Mouse (Mus musculus) bone marrow, adult 2 months (tissue): ENCODE measurements around the gene Mri1.

Source experiments
- CTCF ChIP-seq: fragments of 200-500 bp; IDR thresholded peaks from 2 replicates; pipeline ENCODE4 v1.5.1; 2011; ENCODE audit warnings: low read length, control low read depth; ENCODE audit not compliant: control insufficient read depth, insufficient read depth
- POLR2A ChIP-seq: fragments of 200-500 bp; IDR thresholded peaks from 2 replicates; pipeline ENCODE4 v1.6.1; 2011; ENCODE audit warnings: low read depth, mild to moderate bottlenecking, control low read depth, low read length, borderline replicate concordance; ENCODE audit not compliant: control insufficient read depth

DNA sequence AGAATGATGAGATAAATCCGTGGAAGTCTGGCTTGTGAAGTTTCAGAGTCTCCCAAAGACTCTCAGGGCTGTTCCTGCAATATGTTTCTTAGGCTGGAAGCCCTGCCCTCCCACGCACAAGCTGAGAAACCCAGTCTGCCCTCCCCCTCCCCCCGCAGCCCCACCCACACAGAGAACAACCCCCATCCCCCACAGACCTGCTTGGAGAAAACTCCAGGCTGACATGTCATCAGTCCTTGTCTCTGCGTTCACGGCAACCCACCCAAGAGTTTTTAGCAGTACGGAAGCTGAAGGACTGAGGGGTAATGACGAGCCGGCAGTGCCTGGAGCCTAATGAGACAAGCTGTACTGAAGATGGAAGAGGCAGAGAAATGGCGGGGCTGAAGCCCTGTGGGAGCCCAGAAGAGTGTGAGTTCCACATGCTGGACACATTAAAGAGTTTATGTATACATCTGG, 27.5 kb upstream of the Mri1 start:
- no peak for TF ChIP-seq CTCF
- TF ChIP-seq POLR2A, result no peak
